Mouse (Mus musculus) cerebellum, adult 11-12 months (tissue): ENCODE data around the gene Zranb1.

Experiments
- DNase-seq: peaks from one replicate; pipeline ENCODE4 v3.0.0; 2022

Gene Zranb1

DNA sequence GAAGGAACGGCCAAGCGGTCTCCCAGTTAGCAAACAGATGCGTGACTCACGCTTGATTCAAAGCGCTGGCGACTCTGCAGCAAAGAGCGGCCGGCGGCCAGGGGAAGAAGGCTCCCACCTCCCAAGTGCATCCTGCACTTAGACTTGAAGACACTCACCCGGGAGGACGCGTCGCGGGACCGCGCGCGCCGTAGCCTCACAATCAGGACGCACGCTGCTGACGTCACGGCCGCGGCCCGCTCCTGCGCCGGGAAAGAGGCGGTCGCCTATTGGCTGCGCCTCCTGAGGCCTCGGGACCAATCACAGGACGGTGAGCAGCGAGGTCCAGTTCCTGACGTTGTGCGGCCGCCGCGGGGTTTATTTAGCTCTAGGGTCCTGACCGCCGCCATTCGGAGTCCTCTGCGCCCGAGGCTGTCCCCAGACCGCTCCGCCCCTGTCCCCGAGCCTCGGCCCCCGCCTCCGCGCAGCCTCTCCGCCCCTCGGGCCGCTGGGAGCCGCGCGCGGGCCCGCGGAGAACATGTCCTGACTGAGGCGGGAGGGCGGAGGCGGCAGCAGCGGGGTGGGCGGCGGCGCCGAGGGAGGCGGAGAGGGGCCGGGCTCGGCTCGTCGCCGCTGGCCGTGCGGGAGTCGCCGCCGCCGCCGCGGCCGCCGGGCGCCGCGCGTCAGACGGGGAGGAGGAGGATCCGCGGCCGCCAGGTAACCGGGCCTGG is at the start of gene Zranb1:
Zranb1 (plus strand) TSS at position 293 of the 710 bp plus-strand sequence.
- peak; percentile 99 for DNase-seq

DNA sequence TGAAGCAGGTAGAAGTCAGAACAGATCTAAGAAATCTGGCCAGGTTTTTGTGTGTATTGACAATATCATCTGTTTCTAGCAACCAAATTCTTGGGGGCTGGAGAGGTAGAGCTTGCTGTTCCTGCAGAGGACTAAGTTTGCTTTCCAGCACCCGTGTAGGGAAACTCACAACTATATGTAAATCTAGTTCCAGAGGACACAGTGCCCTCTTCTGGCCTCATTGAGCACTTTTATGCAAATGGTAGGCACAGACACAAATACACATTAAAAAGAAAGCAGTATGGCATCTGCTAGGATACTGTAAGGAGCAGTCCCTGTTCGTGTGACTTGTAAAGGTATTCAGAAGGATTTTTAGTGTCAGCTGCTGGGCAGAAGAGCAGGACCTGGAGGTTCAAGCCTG is 48.6 kb upstream of the Zranb1 start:
- no peak for DNase-seq

DNA sequence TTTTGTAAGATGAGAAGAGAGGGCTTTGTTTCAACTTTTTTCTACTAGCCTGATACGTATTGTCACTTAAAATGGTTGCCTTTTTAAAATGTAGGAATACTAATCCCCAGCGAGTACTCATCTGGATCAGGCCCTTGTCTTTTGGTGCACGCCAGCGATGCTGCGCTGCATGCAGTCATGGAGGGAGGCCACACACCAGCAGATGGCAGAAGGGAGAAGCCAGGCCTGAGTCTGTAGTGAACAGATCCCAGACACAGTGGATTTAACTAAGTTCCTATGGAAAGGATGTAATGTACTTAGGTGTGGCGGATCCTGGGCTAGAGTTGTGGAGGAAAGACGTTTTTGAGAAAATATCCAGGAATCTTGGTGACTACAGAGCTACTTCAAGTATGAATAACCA is 46.9 kb upstream of the Zranb1 start:
- DNase-seq = no peak

DNA sequence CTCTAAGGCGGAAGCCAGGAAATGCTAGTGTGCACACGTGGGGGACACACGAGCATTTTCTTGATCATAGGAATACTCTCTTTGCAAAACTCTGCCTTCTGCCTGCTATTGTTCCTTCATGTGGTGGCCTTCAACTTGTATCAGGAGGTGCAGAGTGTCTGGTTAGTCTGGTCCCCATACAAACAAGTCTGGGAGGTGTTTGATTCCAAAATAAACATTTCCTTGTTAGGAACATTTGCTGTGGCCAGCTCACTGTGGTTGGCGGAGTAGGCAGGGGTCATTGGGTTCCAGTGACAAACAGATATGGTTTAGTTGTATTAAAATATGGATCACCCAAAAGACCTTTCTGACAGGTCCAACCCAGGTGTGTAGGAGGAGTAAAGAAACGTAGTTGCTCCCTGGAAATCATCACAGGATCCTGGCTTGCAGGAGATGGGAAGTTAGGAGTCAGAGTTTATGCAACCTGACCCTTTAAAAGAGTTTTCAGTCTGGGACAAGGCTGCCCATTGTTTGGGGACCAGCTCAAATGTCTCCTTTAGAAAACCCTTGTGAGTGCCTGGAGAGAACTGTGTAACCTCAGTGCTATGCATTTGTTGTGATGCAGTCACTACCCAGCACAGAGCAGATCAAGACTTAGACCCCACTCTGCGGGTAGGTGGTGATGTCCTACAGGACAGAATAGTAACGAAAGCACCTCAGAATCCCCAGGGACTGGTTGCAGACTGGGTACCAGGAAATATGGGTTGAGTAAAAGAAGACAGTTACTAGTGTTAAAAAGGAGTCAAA is 43.7 kb upstream of the Zranb1 start:
- no peak for DNase-seq

DNA sequence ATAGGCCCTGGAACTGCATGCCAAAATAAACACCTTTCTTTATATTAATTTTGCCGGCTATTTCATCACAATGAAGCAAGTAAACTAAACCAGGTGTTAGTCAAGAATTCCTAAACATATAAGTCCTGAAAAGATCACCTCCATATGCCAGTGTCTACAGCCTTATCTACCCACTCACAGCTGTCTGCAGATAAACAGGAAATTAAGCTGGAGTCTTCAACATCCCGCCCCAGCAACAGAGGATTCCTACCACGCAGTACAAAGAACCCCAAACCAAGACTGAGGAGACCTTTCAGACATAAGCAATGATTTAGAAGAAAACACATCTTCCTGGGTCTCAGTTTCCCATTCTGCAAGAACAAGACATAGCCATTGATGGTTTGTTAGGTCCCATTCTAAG is 42.9 kb upstream of the Zranb1 start:
- DNase-seq = no peak

DNA sequence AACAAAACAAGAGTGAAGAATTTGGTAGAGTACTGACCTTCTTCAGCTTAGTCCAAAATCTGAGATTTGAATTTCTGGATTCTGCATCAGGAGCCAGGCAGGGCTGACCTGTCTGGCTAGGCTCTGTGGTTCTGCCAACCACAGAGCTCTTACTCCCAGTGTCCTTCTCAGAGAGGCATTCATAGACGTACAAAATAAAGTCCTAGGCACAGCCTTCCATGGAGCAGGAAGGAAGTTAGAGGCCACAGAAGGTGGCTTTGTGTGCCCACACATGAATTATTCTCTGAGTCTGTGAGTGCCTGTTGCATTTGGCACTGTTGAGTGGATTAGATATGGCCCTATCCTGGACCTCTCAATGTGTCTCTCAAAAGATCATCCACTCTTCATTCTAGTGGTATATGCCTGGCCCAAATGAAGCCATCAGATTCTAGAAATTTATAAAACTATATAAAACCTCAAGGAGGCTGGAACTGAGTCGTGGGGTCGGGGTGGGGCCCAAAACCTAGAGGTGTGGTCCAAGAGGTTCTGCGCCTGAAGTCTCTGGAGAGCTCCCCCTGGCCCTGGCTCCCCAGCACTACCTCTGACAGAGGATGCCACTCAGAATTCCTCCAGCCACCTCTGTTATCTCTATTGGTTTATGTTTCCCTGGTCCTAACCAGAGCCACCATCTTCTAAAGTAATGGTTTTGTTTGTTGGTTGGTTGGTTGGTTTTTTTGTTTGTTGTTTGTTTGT is 42.3 kb upstream of the Zranb1 start:
- no peak for DNase-seq

DNA sequence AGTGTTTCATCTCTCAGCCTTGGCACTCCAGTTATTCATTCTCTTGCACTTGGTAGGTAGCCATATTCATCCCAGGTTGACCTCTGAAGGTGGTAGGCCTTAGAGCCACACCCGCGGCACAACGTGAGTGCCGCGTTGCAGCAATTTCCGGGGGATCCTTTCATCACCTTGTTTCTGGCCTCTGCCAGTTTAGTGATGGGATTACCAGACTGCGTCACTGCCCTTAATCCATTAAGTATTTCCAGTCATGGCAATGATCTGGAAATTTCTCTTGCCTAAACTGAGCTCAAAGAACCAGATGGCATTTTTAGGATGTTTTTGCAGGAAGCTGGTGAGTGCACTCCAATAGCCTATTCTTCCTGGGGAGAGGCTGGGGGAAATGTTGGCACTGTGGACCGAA is 41.3 kb upstream of the Zranb1 start:
- no peak for DNase-seq

DNA sequence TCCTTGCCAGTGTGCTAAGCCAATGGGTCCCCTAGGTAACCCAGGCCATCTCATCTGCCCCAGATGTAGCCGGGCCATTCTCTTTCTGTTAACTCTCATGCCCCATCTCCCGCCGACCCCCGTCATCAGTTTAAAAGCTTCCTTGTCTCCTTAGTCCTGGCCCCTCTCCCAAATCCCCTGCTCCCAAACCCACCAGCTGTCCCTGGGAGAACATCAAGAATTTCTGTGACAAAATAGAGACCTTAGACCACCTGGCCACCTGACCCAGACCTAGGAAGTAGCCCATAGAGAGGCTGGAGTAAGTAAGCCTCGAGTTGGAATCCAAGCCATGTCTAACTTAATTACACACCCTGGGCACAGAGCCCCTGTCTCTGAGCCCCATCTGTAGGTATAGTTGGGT is 40.7 kb upstream of the Zranb1 start:
- peak; percentile 32 for DNase-seq

DNA sequence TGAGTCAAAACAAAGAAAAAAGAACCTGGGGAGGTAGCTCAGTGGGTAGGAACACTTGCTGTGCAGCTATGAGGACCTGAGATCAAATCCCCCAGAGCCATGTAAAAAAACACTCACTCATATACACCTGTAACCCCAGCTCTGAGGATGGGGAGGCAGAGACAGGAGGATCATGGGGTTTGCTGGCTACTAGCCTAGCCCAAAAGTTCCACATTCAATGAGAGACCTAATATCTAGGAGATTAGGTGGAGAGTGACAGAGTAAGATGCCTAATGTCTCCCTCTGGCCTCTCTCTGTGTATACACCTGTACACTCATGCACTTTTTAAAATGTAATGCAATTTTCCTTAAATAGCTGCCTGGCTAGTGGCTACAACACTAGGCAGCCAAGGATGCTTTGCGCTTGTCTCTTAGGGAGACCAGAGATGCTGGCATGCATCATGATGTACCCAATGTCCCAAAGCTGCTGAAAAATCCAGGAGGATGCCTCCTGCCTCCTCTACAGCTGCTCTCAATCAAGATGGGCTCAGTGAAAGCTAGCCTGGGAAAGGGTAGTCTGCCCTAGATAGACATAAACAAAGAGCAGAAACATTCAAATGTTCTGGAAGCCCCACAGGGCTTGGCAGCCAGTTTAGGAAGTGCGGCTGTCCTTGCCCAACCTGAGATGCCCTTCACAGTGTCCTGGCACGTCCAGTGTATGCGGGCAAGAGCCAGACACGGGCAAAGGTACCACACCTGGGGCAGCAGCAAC is 39.2 kb upstream of the Zranb1 start:
- peak; percentile 93 for DNase-seq

DNA sequence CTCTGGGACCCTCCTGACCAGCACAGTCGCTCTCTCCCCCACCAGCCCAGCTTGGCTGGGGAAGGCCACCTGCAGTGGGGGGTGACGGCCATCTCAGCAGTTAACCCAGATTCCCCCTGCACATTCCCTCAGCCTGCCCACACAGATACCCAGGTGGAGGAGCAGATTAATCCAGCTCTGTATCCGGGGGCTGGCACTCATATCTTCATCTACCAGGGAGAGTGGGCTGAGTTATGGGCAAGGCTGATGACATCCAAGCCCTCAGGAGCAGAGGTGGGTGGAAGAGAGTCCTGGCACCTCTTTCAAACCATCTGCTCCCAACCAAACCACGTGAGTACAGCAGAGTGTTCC is 38.7 kb upstream of the Zranb1 start:
- DNase-seq = peak; percentile 94

DNA sequence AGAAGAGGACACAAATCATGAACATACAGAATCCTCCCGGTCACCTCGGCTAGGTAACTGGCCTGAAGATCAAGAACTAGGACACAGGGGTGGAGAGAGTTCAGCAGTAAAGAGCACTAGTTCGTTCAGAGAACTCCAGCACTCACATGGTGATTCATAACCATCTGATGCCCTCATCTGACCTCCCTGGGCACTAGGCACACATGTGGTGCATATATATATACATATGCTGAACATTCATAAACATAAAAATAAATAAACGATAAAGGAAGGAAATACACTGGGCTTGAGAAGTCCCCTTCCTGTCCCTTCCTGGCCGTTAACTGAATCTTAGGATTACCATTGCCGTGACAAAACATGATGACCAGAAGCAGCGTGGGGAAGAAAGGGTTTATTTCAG is 38.1 kb upstream of the Zranb1 start:
- no peak for DNase-seq

DNA sequence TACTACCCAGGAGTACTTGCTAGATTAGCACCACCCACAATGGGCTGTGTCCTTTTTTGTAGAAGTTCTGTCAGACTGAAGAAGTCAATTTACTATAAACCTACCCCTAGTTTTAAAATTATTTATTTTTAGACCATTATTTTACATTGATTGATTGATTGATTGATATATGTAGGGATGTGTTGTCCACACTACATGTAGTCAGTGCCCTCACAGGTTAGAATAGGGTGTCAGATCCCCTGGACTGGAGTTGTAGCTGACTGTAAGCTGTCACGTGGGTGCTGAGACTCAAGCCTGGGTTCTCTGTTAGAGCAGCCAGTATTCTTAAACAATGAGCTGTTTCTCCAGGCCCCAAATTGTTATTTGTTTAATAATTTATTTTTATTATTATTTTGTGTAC is 37.6 kb upstream of the Zranb1 start:
- DNase-seq = no peak

DNA sequence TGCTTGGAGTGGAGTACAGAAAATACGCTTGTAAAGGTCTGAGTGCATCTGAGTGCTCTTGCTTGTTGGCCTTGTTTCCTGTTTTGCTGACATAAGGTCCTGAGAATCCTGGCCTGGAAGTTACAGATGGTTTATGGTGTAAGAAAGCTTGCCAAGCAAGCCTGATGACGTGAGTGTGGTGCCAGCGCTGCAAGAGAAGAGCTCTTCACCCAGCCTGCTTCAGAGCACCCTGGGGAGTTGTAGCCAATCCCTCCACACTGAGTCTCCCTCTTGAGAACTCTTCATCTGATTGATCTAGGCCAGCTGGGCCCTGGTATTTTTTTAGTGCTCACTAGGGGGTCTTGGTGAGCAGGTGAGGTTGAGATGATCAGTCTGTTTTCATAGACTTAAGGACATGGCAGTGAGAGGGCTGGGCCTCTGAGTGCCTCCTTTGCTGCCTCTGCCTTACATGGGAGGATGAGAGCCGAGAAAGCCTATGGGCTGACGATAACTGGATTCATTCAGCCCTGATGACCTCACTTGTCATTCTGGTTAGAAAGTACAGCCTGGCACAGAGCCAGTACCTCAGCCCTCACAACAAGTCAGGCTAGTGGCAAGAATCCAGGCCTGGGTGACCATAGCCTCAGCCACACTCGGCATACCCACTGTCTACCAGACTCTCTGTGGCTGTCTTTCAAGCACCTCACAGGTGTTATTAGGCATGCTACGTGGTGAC is 35.9 kb upstream of the Zranb1 start:
- peak; percentile 84 for DNase-seq

DNA sequence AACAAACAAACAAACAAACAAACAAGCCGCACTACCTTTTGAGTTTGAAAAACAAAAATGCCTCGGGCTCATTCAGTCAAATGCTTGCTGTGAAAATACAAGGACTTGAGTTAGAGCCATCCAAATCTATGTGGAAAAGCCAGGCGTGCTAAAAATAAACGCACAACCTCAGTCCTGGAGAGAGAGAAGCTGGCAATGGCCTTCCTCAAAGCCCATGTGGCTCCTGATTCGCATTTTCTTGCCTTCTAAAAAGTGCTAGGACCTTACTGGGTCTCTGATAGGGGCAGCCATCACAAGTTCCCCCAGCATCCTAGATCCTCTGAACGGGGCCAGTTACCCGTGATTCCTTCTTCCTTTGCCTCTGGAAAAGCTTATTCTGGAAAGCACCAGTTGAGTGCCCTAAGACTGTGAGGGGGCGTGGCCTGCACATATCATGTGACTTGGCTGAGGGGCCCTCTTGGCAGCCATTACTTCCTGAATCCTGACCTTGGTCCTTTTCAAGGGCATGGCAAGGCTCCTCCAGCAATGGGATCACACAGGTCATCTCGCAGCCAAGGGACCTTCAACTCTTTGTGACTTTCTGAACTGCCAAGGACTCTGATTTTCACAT is 34.6 kb upstream of the Zranb1 start:
- DNase-seq = peak; percentile 54

DNA sequence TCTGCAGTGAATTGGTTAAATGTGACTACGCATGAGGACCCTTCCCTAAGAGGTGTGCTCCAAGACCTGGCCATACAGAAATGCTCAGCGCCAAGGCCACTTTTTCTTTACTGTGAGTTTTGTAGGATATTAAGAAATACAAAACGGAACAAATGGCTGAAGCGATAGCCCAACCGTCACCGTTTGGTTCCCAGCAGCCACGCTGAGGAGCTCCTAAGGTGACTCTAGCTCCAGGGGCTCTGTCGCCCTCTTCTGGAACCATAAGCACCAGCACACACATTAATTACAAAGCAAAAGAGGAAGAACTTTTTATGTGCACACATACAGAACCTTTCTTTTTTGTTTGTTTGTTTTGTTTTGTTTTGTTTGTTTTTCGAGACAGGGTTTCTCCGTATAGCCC is 33.7 kb upstream of the Zranb1 start:
- DNase-seq = no peak

DNA sequence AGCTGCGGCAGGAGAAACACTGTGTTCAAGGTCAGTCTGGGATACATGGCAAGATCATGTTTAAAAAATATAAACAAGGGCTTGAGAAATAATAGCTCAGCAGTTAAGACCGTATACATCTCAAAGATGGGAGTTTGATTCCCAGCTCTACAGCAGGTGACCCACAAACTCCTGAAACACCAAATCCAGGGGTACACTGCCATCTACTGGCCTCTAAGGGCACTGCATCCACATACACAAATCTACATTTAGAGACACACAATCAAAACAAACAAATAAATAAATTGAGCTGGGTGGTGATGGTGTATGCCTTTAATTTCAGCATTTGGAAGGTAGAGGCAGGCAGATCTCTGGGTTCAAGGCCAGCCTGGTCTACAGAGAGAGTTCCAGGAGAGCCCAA is 32.7 kb upstream of the Zranb1 start:
- no peak for DNase-seq

DNA sequence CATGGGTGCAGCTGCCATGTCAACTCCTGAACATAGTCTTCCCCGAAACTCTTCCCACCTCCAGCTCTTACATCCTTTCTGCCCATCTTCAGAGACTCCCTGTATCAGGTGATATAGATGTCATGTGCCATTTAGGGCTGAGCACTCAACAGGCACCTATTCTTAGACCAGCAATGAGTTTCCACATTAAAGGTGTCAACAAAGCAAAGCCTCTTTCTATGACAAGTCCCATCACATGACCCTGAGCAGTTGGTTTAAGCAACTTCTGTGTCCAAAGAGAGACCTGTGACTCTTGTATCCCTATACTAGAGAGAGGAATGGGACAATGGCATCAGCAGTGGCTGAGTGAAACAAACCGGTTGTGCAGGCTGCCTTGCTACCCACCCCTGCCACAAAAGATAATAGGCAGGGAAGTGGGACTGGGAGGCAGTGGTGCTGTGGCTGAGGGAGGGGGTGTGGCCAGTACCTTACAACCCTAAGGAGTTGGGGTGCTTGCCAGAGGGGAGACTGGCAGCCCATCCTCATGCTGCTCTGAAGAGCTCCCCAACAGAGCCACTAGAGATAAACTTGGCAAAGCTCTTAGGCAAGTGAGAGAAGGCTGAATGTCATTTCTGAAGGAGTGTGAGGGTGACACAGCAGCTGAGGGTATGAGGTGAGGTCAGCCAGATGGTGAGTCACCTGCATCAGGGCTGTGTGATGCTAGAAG is 30.0 kb upstream of the Zranb1 start:
- no peak for DNase-seq

DNA sequence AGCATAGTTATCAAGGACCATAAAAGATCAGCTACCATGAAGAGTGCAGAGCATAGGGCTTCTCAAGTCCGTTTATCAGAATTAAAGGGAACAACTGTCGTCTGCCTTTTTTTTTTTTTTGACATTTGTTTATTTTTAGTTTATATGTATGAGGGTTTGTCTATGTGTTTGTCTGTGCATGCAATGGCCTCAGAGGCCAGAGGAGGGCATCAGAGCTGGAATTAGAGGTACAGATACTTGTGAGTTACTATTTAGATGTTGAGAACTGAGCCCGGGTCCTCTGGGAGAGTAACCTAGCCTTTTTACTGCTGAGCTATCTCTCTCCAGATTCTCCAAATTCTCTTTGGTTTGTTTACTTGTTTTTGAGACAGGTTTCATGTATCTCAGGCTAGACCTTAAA is 27.1 kb upstream of the Zranb1 start:
- DNase-seq = no peak

DNA sequence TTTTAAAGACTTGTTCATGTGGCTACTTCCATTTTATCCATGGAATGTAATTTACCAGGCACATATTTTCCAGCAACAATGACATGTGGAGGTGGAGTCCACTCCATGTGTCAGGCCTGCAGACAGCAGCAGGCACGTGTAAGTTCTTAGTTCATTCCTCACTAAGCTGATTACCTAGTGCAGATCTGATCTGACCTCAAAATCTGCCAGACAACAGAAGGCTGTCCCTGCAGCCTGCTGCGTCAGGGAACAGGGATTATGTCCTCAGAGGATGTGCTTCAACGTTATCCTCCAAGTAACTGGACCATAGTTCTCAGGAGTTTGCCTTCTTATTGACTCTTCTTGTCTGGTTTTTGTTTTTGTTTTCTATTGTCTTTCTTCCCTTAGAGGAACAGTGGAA is 9.0 kb upstream of the Zranb1 start:
- DNase-seq = no peak

DNA sequence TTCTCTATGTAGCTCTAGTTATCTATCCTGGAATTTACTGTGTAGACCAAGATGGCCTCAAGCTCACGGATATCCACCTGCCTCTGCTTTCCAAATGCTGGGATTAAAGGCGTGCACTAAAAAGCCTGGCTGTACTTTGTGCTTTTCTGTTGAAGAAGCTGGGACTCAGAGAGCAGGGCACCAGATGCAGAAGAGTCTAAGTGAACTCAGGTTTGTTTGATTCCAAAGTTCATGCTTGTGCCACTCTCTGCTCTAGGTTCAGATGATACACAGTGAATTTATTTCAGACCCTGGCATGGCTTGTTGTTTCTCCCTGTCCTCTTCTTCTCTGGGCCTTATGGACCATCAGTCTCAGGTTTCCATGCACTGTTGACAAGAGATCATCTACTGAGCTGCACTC is 5.7 kb upstream of the Zranb1 start:
- DNase-seq = no peak

DNA sequence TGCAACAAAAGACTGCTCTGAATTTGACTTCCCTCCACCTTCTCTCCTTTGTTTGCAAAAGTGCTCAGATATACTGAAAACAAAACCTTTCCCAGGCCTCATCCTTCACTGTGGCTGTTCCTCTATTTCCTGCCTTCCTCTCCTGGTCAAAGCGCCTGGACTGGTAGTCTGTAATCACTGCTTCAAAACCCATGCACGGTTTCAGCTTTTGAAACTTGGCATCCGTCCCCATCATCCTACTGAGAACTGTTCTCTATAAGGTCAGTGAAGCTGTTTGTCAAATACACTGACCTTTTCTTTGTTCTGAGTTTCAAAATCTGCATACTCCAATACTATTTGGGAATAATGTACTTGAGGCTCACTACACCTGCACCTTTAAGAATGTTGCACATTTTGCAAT is 3.7 kb upstream of the Zranb1 start:
- DNase-seq = no peak

DNA sequence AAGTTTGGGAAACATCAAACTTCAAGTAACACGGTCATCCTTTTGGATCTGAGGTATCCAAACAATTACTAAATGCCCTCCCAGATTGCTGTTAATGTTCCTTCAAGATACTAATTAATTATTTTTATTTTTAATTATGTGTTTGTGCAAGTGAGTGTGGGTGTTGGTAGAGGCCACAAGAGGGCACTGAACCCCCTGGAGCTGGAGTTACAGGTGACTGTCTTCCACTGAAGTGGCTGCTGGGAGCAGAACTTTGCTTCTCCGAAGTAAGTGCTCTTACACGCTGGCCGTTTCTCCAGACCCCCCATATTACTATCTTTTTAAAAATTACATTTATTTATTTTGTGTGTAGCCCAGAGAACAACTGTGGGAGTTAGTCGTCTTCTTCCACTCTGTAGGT is 887 bp upstream of the Zranb1 start:
- DNase-seq = no peak
